Mouse (Mus musculus) NIH3T3 (cell line): Measurements from ENCODE around the gene Tmem199.

Experiments used
- DNase-seq: peaks from one replicate; pipeline ENCODE4 v3.0.0-alpha.2; 2012; ENCODE audit warnings: low read depth

Tmem199 gene

DNA sequence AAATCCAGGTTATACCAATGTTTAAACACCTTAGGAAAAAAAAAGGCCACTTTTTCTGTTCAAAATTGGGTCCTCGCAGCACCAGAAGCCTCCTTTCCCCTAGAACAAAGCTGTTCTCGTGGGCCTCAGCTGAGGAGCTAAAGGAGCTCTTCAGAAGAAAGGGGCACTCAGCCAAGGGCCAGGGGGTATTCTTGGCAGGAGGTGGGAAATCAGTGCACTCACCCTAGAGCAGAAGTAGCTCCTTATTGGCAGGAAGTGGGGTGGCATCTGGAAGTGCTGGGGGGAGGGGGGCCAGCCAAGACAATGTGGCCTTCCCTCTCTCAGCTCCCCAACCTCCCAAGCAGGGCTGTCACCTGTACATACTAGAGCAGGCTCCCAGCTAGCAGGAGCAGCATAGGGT lies 12.9 kb upstream of the Tmem199 start:
- no peak for DNase-seq

DNA sequence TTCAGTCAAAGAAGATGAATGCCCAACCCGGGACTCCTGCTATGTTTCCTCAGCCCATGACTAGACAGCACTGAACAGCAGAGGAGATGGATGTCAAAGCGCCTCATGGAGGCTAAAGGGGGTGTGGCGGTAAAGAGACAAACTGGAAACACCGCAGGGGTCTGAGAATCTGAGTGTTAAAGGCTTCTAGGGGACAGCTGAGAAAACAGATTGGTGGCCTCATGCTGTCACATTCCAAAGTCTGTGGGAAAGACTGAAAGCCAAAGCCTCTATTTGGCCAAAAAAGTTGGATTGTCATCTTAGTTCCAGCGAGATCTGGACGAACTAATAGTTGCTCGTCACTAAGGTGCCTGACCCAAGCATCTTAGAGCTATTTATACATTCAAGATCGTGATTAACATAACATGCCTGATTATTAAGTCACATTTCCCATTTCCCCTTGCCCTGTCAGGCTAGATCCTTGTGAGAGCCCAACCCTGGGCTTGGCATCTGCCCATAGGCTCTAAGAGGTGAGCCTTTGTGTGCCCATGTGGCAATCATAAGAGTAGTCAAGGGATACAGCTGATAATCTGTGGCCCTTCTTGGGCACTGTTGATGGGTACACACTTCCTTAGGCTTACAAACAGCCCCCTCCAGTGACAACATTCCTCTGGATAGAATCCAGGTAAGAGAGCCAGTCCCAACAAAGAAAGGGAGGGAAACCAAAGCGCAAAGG lies 11.4 kb upstream of the Tmem199 start:
- no peak for DNase-seq

DNA sequence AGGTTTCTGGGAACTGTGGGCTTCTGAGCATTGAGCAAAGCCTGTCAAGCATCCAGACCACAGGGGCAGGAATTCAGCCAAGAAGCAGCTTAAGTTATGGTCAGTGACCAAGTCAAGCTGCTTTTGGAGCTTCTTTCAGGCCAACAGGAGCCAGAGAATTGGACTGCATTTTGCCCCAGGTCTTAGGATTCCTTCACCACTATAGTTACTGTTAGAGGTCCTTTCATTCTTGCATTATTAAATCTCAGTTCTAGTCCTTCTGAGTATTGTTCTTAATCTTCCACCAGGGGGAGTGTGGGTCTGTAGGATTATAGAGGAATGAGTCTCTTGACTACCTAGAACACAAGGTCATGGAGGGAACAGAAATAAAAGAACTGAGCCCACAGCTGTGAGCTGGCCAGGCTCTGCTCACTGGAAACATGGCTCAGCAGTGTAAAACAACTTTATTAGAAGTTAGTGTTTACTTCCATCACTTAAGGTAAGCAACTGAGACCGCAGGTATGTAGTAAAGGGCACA lies 10.6 kb upstream of the Tmem199 start:
- DNase-seq = peak; percentile 89

DNA sequence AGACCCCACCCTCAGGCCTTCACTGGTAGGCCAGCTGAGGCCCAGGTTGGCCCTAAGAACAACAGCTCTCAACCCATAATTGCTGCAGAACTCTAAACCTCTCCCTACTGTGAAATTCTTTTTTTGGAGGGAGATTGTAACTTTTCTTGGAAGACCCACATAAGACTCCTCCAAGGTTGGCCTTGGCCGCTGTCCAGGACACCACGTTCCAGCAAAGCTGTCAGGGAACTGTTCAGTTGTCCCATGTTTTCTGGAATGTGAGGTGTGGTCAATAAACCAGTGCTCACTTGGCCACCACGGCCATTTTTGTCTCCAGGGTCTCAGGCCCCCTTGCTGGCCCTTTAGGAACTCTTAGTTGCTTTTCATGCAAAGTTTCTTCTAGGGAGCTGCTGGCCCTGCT lies 9.9 kb upstream of the Tmem199 start:
- peak; percentile 22 for DNase-seq

DNA sequence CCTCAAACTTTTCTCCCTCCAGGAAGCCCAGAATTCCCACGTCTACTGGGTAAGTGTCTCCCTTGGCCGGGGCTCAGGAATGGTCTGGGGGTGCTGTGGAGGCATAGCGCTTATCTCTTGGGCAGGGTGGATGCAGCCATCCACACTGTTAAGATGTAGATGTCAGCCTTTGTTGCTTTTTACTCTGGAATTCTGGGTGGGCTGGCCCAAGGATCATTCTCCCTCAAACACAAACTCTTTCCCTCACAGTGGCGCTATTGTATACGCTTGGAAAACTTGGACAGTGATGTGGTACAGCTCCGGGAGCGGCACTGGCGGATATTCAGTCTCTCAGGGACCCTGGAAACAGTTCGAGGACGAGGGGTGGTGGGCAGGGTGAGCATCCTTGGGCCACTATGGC lies 7.0 kb upstream of the Tmem199 start:
- no peak for DNase-seq

DNA sequence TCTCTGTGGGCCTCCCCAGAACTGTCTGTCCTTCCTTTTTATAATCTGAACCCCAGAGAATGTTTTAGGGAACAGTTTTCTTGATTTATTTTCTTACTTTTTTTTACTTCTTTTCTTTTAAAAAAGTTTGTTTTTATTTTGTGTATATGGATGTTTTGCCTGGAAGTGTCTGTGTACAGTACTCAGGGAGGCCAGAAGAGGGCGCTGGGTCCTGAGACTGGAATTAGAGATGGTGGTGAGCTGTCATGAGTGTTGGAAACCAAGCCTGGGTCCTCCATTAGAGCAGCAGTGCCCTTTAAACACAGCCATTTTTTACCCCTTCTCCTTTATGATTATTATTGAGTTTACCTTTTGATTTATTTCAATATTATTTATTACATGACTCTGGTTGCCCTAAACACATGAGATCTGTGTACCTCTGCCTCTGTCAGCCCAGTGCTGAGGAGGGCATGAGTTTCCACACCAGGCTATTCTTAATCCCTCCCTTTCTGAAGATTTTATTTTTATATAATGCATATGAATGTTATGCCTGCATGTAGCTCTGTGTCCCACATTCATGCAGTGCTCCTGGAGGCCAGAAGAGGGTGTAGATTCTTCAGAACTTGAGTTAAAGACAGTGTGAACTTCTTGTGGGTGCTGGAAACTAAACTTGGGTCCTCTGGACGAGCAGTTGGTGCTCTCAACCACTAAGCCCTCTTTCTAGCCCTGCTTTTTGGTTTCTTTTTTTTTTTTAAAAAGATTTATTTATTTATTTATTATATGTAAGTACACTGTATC lies 3.8 kb upstream of the Tmem199 start:
- DNase-seq = peak; percentile 49

DNA sequence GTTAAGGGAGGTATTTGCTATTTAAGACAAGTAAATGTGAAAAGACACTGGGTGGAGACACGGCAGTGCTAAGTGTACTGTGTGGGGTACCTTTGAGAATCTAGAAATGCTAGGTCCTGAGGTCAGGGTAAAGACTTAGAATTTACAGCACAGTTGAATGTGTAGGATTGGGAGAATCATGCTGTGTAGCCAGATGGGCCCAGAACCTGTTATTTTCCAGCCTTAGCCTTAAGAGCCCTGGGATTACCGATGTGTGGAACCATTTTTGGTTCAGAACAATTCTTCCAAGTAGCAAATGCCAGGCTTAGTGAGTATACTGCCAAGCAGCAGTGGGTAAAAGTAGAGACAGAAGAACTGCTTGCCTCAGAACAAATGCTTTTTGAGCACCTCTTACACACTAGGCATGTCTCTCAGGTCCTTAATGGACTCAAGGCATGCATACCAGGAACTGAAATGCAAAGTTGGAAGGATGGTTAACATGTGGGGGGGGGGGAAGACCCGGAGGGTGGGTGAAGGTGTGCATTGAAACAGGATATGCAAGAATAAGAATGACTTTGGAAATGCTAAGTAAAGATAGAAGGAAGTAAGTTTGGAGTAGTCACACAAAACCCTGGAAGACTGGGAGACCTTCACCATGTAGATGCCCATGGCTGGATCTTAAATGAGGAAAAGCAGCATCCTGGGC lies 1.3 kb upstream of the Tmem199 start:
- no peak for DNase-seq

DNA sequence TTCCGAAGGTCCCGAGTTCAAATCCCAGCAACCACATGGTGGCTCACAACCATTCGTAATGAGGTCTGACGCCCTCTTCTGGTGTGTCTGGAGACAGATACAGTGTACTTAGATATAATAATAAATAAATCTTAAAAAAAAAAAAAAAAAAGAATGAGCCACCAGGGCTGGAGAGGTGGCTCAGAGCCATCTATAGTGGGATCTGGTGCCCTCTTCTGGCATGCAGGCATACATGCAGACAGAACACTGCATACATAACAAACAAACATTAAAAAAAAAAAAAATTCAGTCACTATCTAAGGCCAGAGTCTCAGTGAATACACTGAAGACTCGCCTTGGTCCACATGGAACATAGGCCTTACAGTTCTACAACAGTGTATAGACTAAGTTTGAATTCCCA lies 2.8 kb downstream of the Tmem199 start:
- DNase-seq = peak; percentile 70

DNA sequence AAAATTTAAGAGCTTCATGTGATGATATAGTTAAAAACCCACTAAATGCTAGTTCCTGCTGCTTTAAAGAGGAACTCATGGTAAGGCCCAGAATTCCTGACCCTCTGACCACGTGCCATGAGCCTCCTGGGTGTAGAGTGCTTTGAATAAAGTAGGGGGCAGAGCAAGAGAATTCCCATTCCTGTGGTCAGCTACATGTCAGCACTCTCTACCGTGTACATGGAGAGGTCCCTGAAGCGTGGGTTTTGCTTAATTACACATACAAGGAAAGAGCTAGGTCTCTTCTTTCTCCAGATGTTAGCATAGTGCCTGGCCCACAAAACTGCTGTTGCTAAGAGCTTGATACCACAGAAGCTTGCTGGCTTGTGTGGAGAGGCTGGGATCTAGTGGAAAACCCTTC lies 6.5 kb downstream of the Tmem199 start:
- DNase-seq = no peak

DNA sequence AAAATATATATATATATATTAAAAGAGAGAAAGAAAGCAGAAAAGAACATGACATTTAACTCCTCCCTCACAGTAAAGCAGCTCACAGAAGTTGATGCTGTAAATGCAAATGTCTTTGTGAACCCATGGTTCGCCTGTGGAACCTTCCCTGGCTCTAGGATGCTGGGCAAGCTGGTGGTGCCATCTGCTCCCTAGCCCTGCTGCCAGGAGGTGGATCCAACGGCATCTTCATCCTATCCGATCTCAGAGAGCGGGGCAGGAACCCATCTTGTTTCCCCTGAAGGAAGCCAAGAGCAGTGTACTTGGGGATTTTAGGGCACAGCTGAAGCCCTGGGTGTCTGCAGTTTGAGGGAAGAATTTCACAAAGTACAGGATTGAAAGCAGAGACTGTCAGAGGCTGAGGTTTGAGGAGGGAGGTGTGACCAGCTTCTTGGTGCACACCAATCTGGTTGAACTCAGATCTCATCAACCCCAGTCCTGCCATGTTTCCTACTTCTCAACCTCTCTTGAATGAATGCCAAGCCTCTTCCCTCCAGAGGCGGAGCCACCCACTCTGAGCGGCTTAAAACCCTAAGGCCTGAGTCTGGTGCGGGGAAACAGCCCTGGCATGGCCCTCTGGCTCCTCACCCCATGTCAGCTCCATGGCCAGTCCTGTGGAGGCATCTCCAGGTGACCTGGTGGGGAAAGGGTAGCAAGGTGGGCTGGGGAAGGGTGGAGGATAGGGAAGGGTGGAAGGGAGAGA lies 8.9 kb downstream of the Tmem199 start, which contains the start of gene Sebox:
Sebox (plus strand) TSS at position 539 of the 742 bp plus-strand sequence.
- DNase-seq = no peak

DNA sequence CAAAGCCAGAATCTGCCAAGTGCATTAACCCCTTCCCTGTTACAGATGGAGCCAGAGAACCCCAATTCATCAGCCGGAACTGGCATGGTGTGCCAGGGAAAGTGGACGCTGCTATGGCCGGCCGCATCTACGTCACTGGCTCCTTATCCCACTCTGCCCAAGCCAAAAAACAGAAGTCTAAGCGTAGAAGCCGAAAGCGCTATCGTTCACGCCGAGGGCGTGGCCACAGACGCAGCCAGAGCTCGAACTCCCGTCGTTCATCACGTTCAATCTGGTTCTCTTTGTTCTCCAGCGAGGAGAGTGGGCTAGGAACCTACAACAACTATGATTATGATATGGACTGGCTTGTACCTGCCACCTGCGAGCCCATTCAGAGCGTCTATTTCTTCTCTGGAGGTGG lies 10.4 kb downstream of the Tmem199 start:
- no peak for DNase-seq

DNA sequence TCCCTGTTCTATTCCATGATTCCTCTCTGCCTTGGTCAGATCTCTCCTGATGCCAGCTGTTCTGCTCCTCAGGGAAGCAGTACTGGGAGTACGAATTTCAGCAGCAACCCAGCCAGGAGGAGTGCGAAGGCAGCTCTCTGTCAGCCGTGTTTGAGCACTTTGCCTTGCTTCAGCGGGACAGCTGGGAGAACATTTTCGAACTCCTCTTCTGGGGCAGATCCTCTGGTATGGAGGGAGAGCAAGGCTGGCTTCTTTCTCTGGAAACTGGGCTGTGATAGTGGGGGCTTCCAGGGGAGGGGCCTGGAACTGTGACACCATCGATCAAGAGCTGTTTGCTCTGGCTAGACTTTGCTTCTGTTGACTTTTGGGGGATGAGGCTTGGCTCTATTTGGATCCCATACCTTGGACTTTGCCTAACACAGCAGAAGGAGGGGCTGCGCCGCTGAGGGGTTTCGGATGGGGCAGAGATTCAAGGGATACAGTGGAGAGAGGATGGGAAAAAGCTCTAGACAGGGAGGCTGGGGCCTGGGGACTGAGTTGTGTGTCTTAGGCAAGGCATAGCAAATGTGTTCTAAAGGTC lies 11.3 kb downstream of the Tmem199 start:
- no peak for DNase-seq

DNA sequence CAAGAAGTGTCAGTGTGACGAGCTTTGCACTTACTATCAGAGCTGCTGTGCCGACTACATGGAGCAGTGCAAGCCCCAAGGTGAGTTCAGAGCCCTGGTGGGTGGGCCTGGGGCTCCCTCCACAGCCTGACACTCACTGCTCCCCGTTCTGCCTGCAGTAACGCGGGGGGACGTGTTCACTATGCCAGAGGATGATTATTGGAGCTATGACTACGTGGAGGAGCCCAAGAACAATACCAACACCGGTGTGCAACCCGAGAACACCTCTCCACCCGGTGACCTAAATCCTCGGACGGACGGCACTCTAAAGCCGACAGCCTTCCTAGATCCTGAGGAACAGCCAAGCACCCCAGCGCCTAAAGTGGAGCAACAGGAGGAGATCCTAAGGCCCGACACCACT lies 12.4 kb downstream of the Tmem199 start:
- DNase-seq = no peak

DNA sequence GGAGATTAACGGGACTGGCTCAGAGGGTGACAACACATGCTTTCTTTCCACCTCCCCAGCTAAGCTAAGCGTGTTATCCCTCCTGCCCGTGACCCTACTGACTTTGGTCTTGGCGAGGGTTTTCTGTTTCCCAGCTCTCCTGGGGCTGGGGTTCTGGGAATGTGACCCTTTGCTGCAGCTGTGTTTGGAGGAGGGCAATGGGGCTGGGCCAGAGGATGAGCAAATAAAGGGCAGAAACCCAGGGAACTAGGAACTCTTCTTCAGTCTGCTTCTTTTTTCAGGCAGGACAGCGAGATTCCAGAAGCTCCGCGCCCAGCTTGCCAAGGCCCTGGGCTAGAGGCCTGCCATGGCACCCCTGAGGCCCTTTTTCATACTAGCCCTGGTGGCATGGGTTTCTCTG lies 13.0 kb downstream of the Tmem199 start, which contains the start of gene Vtn:
Vtn (plus strand) TSS at position 88 of the 400 bp plus-strand sequence.
- DNase-seq = no peak

DNA sequence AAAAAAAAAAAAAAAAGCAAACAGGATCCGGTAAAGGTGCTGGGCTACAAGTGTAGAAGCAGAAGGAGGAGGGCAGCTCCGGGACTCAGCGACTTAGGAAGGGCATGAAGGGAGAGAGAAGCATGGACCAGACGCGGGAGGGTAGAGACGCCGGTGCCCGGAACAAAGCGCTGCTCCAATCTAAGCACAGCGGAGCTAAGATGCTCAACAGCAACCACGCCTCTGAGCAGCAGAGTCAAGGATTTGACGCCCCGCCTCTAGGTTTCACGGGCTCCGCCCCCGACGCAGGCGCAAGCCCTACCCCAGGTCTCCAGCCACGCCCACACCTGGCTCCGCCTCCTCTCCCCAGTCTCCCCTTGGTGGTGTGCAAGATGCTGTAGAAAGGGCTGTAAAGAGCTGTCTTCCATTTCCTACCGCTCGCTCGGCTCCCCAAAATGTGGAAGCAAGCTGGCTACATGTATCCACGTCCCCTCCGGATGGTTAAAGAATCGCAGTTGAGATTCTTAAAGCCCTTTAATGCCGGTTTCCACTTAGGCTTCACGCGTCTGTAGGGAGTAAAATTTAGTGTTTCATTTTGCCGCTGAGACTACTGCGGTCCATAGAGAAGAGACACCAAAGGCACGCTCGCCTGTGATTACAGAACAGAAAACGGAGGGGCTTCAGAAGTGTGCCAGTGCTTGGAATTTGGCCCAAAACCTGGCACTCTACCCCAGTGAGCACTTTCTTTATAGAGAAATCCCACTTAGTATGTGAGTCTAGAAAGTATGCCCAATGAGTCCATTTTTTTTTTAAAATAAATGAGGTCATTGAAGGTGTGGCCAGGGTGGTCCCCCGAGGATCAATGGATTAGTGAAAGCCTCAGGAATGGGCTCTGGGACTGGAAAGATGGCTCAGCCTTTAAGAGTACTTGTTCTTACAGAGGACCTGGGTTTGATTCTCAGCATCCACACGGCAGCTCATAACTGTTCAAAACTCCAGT lies 14.1 kb downstream of the Tmem199 start, which contains the start of gene Sarm1:
Sarm1 (minus strand) TSS at position 211 of the 979 bp plus-strand sequence.
- DNase-seq = peak; percentile 98

DNA sequence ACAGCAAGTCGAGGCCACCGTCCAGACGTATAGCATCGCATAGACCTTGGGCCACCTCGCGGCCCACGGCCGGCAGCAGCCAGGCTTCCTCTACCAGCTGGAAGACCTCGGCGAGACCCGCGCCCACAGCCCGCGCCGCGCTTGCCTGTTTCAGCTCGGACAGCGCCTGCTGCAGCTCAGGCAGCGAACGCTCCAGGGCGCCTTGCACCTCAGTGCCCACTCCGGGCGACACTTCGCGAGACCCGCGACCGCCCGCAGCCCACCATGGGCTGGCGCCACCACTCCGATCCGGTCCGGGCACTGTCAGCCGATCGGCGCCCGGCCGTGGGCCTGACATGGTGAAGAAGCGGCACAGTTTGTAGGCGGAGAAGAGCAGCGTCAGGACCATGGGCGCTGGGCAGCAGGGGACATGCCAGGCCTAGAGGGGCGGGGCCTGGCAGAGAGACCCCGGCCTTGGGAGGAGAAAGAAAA lies 14.9 kb downstream of the Tmem199 start:
- DNase-seq = peak; percentile 19

DNA sequence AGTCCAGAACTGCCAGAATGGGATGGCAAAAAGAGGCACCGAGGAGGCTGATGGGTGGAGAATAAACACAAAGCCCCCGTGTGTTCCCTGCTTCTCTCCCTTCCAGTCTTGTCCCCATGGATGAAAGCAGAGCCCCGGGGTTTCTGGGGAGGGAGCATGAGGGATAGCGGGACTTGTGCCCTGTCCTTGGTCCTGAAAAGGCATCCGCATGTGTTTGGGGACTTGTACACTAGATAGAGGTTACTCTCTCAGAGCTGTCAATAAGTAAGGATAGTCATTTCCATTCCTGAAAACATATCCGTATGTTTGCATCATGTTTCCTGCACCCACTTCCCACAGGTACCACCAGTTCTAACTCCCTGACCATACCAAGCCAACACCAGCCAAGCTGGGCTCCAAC lies 16.1 kb downstream of the Tmem199 start:
- peak; percentile 84 for DNase-seq

DNA sequence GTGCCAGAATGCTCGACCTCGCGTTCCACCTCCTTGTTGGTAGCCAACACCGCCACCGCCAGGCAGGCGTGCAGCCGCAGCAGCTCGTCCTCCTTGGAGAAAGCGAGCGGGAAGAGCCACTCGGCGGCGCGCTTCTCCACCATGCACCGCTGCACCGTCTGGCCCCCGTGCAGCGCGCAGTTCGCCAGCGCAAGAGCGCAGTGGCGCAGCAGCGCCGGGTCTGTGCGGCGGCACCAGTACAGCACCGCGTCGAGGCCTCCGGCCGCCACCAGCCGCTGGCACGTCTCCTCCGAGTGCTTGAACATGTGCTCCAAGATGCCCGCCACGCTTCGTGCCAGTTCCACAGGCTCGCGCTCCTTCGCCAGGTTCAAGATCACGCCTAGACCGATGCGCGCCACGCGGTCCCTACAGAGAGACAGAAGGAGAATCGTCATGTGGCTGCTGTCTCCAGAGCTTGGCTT lies 21.2 kb downstream of the Tmem199 start:
- DNase-seq = no peak

DNA sequence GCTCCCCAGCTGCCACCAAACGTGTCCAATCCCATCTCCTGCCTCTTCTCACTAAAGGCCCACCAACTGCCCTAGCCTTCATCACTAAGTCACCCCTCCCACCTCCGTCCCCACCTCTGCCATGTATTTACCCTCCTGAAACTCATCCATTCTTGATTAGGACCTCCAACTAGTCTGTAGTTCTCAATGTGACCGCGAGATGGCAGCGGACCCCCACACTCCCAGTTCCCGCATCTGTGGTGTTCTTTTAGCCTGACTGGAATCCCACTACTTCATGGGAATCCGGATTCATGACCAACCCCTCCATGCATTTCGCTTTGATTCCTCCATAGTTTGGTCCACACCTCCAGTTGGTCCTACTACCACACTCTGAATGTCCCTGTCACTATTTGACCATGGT lies 23.8 kb downstream of the Tmem199 start:
- DNase-seq = peak; percentile 86

DNA sequence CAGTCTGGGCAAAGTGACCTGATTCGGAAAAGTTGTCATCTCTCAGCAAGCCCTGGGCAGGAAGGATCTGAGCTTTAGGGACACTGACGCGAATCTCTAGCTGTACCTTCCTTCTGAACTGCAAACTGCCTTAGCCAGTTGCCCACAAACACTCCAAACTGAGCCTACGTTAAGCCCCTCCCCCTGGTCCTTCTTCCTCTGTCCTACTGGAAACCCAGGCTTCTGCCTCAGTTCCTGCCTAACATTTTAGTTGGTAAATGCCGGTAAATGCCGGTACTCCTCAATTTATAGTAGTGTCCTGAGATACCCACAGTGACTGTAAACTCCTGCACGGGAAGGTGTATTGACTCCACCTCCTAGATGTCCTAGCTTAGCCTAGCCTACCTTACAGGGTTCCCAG lies 28.3 kb downstream of the Tmem199 start:
- no peak for DNase-seq
